Mouse (Mus musculus) MEL (cell line): Measurements from ENCODE around the gene Macrod2. TPM values are rescaled to one million over a fixed set of nuclear protein-coding genes. Genes with fewer than 3 reads are reported as not detected.

Experiments
- DNase-seq: peaks from one replicate; pipeline ENCODE4 v3.0.0; 2011; ENCODE audit warnings: low read depth, low spot score
- H3K27ac ChIP-seq: 2 replicates; pipeline ENCODE4 v1.5.1; 2012; ENCODE audit warnings: low read depth, mild to moderate bottlenecking, control low read depth, low read length, moderate library complexity; ENCODE audit not compliant: control insufficient read depth
- H3K27me3 ChIP-seq, 2 experiments: fragments of 150-350 bp in 1 of 2; sonication (generic) in 1 of 2; 2 replicates each; pipeline ENCODE4 v1.6.1; 2012; ENCODE audit warnings: low read length in 2 of 2, mild to moderate bottlenecking in 2 of 2, improper control_type of control experiment in 1 of 2, moderate library complexity in 1 of 2; ENCODE audit not compliant: insufficient read depth in 2 of 2, control insufficient read depth in 1 of 2
- H3K36me3 ChIP-seq, 2 experiments: 2 replicates each; pipeline ENCODE4 v1.6.1; 2012 to 2014; ENCODE audit warnings: low read length in 2 of 2, improper control_type of control experiment in 1 of 2, inconsistent platforms in 1 of 2, mild to moderate bottlenecking in 1 of 2; ENCODE audit not compliant: insufficient read depth in 2 of 2, control insufficient read depth in 1 of 2
- H3K4me1 ChIP-seq, 2 experiments: fragments of 150-350 bp in 1 of 2; sonication (generic) in 1 of 2; 2 replicates each; pipeline ENCODE4 v1.6.1; 2012; ENCODE audit warnings: low read length in 2 of 2, improper control_type of control experiment in 1 of 2, mild to moderate bottlenecking in 1 of 2; ENCODE audit not compliant: insufficient read depth in 2 of 2, control insufficient read depth in 1 of 2
- H3K4me3 ChIP-seq, 2 experiments: fragments of 150-350 bp in 1 of 2; sonication (generic) in 1 of 2; 2 replicates each; pipeline ENCODE4 v1.5.1; 2012; ENCODE audit warnings: low read depth in 2 of 2, low read length in 2 of 2, mild to moderate bottlenecking in 2 of 2, moderate library complexity in 2 of 2, control low read depth in 1 of 2, improper control_type of control experiment in 1 of 2; ENCODE audit not compliant: control insufficient read depth in 1 of 2, insufficient read depth in 1 of 2
- H3K79me2 ChIP-seq: 2 replicates; pipeline ENCODE4 v1.6.1; 2012; ENCODE audit warnings: mild to moderate bottlenecking, low read length, moderate library complexity; ENCODE audit not compliant: control insufficient read depth, poor library complexity, insufficient read depth
- H3K9ac ChIP-seq: 2 replicates; pipeline ENCODE4 v1.6.1; 2012; ENCODE audit warnings: low read depth, mild to moderate bottlenecking, control low read depth, low read length, moderate library complexity; ENCODE audit not compliant: control insufficient read depth, poor library complexity, severe bottlenecking
- H3K9me3 ChIP-seq: fragments of 150-350 bp; sonication (generic); replicated peaks from 2 replicates; pipeline ENCODE4 v1.6.1; 2012; ENCODE audit warnings: mild to moderate bottlenecking, low read length, improper control_type of control experiment, moderate library complexity; ENCODE audit not compliant: insufficient read depth
- CHD2 ChIP-seq: IDR thresholded peaks from 2 replicates; pipeline ENCODE4 v1.6.1; 2011; ENCODE audit warnings: low read length, improper control_type of control experiment
- CTCF ChIP-seq, 3 experiments: IDR thresholded peaks in 2 of 3; conservative IDR thresholded peaks in 1 of 3; 2 replicates each; pipeline ENCODE4 v1.5.1; 2011 to 2012; ENCODE audit warnings: low read length in 3 of 3, low read depth in 2 of 3, mild to moderate bottlenecking in 2 of 3, improper control_type of control experiment in 1 of 3, inconsistent platforms in 1 of 3, mixed read lengths in 1 of 3, moderate library complexity in 1 of 3; ENCODE audit not compliant: control insufficient read depth in 1 of 3, insufficient read depth in 1 of 3, poor library complexity in 1 of 3, severe bottlenecking in 1 of 3
- E2F4 ChIP-seq: IDR thresholded peaks from 2 replicates; pipeline ENCODE4 v1.6.1; 2011; ENCODE audit warnings: low read depth, low read length, improper control_type of control experiment, borderline replicate concordance
- GABPA ChIP-seq: IDR thresholded peaks from 2 replicates; pipeline ENCODE4 v1.6.1; 2012; ENCODE audit warnings: low read depth, mild to moderate bottlenecking, inconsistent platforms, low read length, improper control_type of control experiment, moderate library complexity
- GATA1 ChIP-seq: IDR thresholded peaks from 2 replicates; pipeline ENCODE4 v1.6.1; 2011; ENCODE audit warnings: low read depth, low read length, improper control_type of control experiment
- HCFC1 ChIP-seq: IDR thresholded peaks from 2 replicates; pipeline ENCODE4 v1.6.1; 2012; ENCODE audit warnings: low read depth, mild to moderate bottlenecking, inconsistent platforms, low read length, improper control_type of control experiment, moderate library complexity
- KAT2A ChIP-seq: conservative IDR thresholded peaks from 2 replicates; pipeline ENCODE4 v1.6.1; 2012; ENCODE audit warnings: low read depth, low read length, improper control_type of control experiment, inconsistent platforms
- MAFK ChIP-seq: IDR thresholded peaks from 2 replicates; pipeline ENCODE4 v1.6.1; 2011; ENCODE audit warnings: low read depth, mild to moderate bottlenecking, low read length, improper control_type of control experiment, borderline replicate concordance
- MAZ ChIP-seq: IDR thresholded peaks from 2 replicates; pipeline ENCODE4 v1.6.1; 2012; ENCODE audit warnings: low read depth, mild to moderate bottlenecking, inconsistent platforms, low read length, improper control_type of control experiment
- MEF2A ChIP-seq: IDR thresholded peaks from 2 replicates; pipeline ENCODE4 v1.6.1; 2014; ENCODE audit warnings: low read depth, mild to moderate bottlenecking, inconsistent platforms, low read length, improper control_type of control experiment; ENCODE audit not compliant: poor library complexity, insufficient replicate concordance, severe bottlenecking; ENCODE audit errors: extremely low read depth
- MXI1 ChIP-seq: IDR thresholded peaks from 2 replicates; pipeline ENCODE4 v1.6.1; 2011; ENCODE audit warnings: mild to moderate bottlenecking, low read depth, low read length, improper control_type of control experiment
- MYC ChIP-seq: IDR thresholded peaks from 2 replicates; pipeline ENCODE4 v1.6.1; 2011; ENCODE audit warnings: low read depth, mild to moderate bottlenecking, low read length, improper control_type of control experiment, moderate library complexity
- NELFE ChIP-seq: IDR thresholded peaks from 2 replicates; pipeline ENCODE4 v1.6.1; 2011; ENCODE audit warnings: low read depth, low read length, improper control_type of control experiment
- POLR2A ChIP-seq, 2 experiments: IDR thresholded peaks; 2 replicates each; pipeline ENCODE4 v1.6.1; 2011 to 2012; ENCODE audit warnings: low read length in 2 of 2, mild to moderate bottlenecking in 2 of 2, control low read depth in 1 of 2, improper control_type of control experiment in 1 of 2, low read depth in 1 of 2, moderate library complexity in 1 of 2; ENCODE audit not compliant: control insufficient read depth in 1 of 2, insufficient read depth in 1 of 2, poor library complexity in 1 of 2
- POLR2AphosphoS2 ChIP-seq: IDR thresholded peaks from 2 replicates; pipeline ENCODE4 v1.6.1; 2011; ENCODE audit warnings: low read length, improper control_type of control experiment
- POLR2AphosphoS5 ChIP-seq: IDR thresholded peaks from 2 replicates; pipeline ENCODE4 v1.6.1; 2012; ENCODE audit warnings: low read depth, borderline replicate concordance, mild to moderate bottlenecking, inconsistent platforms, low read length, moderate library complexity, mixed read lengths
- RCOR1 ChIP-seq: IDR thresholded peaks from 2 replicates; pipeline ENCODE4 v1.6.1; 2012; ENCODE audit warnings: low read depth, mild to moderate bottlenecking, inconsistent platforms, low read length, improper control_type of control experiment
- SIN3A ChIP-seq: IDR thresholded peaks from 2 replicates; pipeline ENCODE4 v1.6.1; 2012; ENCODE audit warnings: low read length, improper control_type of control experiment, inconsistent platforms
- TAL1 ChIP-seq: IDR thresholded peaks from 2 replicates; pipeline ENCODE4 v1.6.1; 2012; ENCODE audit warnings: mild to moderate bottlenecking, inconsistent platforms, low read length, moderate library complexity, mixed read lengths
- TBP ChIP-seq: IDR thresholded peaks from 2 replicates; pipeline ENCODE4 v1.8.0; 2011; ENCODE audit warnings: low read depth, low read length, improper control_type of control experiment
- TCF12 ChIP-seq: IDR thresholded peaks from 2 replicates; pipeline ENCODE4 v1.6.1; 2014; ENCODE audit warnings: low read depth, mild to moderate bottlenecking, inconsistent platforms, low read length, improper control_type of control experiment, moderate library complexity
- UBTF ChIP-seq: IDR thresholded peaks from 2 replicates; pipeline ENCODE4 v1.6.1; 2012; ENCODE audit warnings: low read depth, mild to moderate bottlenecking, inconsistent platforms, low read length, improper control_type of control experiment, moderate library complexity, borderline replicate concordance; ENCODE audit not compliant: insufficient read depth
- USF1 ChIP-seq: IDR thresholded peaks from 2 replicates; pipeline ENCODE4 v1.6.1; 2014; ENCODE audit warnings: low read depth, mild to moderate bottlenecking, inconsistent platforms, low read length, improper control_type of control experiment, moderate library complexity
- ZKSCAN1 ChIP-seq: IDR thresholded peaks from 2 replicates; pipeline ENCODE4 v1.6.1; 2012; ENCODE audit warnings: low read depth, mild to moderate bottlenecking, inconsistent platforms, low read length, improper control_type of control experiment, moderate library complexity
- ZMIZ1 ChIP-seq: IDR thresholded peaks from 2 replicates; pipeline ENCODE4 v1.6.1; 2012; ENCODE audit warnings: low read depth, mild to moderate bottlenecking, inconsistent platforms, low read length, improper control_type of control experiment, moderate library complexity
- ZNF384 ChIP-seq: IDR thresholded peaks from 2 replicates; pipeline ENCODE4 v1.6.1; 2012; ENCODE audit warnings: low read depth, mild to moderate bottlenecking, inconsistent platforms, low read length, improper control_type of control experiment
- polyA plus RNA-seq, 2 experiments: library from polyadenylated mRNA; stranded (reverse) in 1 of 2; unstranded in 1 of 2; fragments of >175 nt in 1 of 2; fragments of >200 nt in 1 of 2; gene quantifications; 2 replicates each; pipeline versions ENCODE4 v1.2.1 to v1.2.4; 2012; ENCODE audit warnings: low replicate concordance in 2 of 2, low read depth in 1 of 2; ENCODE audit not compliant: insufficient read length in 2 of 2, insufficient read depth in 1 of 2, missing spikeins in 1 of 2
- total RNA-seq: library from RNA; depleted of rRNA; stranded (reverse); fragments of 300-350 nt; gene quantifications from 2 replicates; pipeline ENCODE4 v1.2.3, GENCODE M21; 2012

Macrod2 gene
- total and polyA plus RNA-seq, 3 experiments = not detected

DNA sequence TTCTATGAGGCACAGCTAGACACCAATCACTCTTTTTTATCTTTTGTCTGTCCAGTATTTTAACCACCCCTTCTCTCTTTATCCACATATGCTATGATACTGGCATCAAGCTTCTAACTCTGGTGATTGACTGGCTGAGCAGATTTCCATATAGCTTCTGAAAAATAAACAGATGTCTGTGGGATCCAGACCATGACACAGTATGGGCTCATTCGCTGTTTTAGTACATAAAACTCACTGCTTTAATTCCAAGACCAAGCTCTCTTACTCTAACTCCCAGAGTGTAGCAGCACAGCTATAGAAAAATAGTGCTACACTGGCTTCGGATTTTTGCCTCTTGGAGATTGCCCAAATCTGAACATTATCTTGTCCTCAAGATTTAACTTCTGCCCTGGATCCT, 1540.0 kb downstream of the Macrod2 start:
- Histone ChIP-seq H3K36me3 (no peaks in the 10 kb centered on the region), H3K27ac (no peak overlapping the region), H3K4me1 (no peaks in the 10 kb centered on the region), H3K9me3 (no peaks in the 10 kb centered on the region), H3K9ac (no peak overlapping the region), H3K27me3 (no peaks in the 10 kb centered on the region), H3K4me3 (no peak overlapping the region), H3K79me2 (no peaks in the 10 kb centered on the region)
- TF ChIP-seq GATA1 (no peak), USF1 (no peak), E2F4 (no peak), UBTF (no peak), MXI1 (no peak), NELFE (no peak), TAL1 (no peak), MAFK (no peak), TCF12 (no peak), ZMIZ1 (no peak), MAZ (no peak), CHD2 (no peak), TBP (no peak), HCFC1 (no peak), POLR2A (IDR thresholded peaks at IDR 0.05; ENCODE audit: control insufficient read depth in 1 of 2, insufficient read depth in 1 of 2, low read depth in 1 of 2, low read length in 2 of 2, poor library complexity in 1 of 2) (no peak), KAT2A (no peak), POLR2AphosphoS5 (no peak), ZKSCAN1 (no peak), RCOR1 (no peak)
- DNase-seq = no peak

- Histone ChIP-seq H3K79me2 (no peaks in the 10 kb centered on the region), H3K27ac (no peak overlapping the region), H3K9ac (no peak overlapping the region), H3K27me3 (no peaks in the 10 kb centered on the region), H3K9me3 (no peaks in the 10 kb centered on the region), H3K36me3 (no peaks in the 10 kb centered on the region), H3K4me1 (no peaks in the 10 kb centered on the region), H3K4me3 (no peak overlapping the region)
- TF ChIP-seq CTCF (IDR thresholded peaks at IDR 0.05 in 2 of 3, conservative IDR thresholded peaks at IDR 0.05 in 1 of 3; ENCODE audit: control insufficient read depth in 1 of 3, insufficient read depth in 1 of 3, low read depth in 2 of 3, low read length in 3 of 3, poor library complexity in 1 of 3, severe bottlenecking in 1 of 3) = no peak
- no peak for TF ChIP-seq CHD2
- no peak for TF ChIP-seq MEF2A
- TF ChIP-seq MXI1 = no peak
- TF ChIP-seq E2F4 = no peak
- TF ChIP-seq TBP = no peak
- no peak for TF ChIP-seq MAZ
- no peak for TF ChIP-seq GABPA
- TF ChIP-seq POLR2AphosphoS2 = no peak
- no peak for TF ChIP-seq MYC
- no peak for TF ChIP-seq SIN3A
- no peak for TF ChIP-seq ZKSCAN1
- TF ChIP-seq MAFK = no peak
- no peak for TF ChIP-seq ZNF384
- no peak for DNase-seq
Observed at GRCm38 (mm10) chr2:141954795-141955194, 1559.7 kb downstream of the Macrod2 start.
